ENCODE assay signal across 14 mouse cellular contexts in genomic region chr13:36503551-36503950, GRCm38 (mm10).
"Had no signal": no experiment of that assay in that cellular context is flagged by ENCODE, and none has a peak within 500 bp of the region (broad histone marks: within the 10 kb centered on the region; RNA-seq: fewer than 3 reads in every experiment).

No protein-coding gene starts in this region.

- ATAC-seq: inflammation-experienced regulatory T-cells, adult 6 months; intestine, postnatal 0 days; liver, postnatal 0 days had no signal

- DNase-seq: kidney, adult 8-10 months; kidney, postnatal 25 days; liver; liver, embryonic 13.5 days; liver, postnatal 0 days; lung, postnatal 14 days; thymus, adult 2 months; thymus, postnatal 36 days had no signal

- H3K27ac ChIP-seq: limb, embryonic 12.5 days; liver, embryonic 13.5 days; lung, embryonic 15.5 days; macrophage had no signal

- H3K4me3 ChIP-seq: limb, embryonic 12.5 days; liver, embryonic 13.5 days; lung, embryonic 15.5 days; megakaryocyte, embryonic 14.5 days had no signal
